Mouse (Mus musculus): ENCODE results near the gene Nkiras2. TPM values are rescaled to one million over a fixed set of nuclear protein-coding genes. Genes with fewer than 3 reads are reported as not detected.
A peak's percentile ranks its signal among the peaks of the same experiment; 100 is the strongest.
"Not testable (repeated sequence)": the region's sequence is repeated elsewhere in the genome, so short reads cannot be mapped to it uniquely, and the experiment has no call there.

Nkiras2 gene
- polyA plus RNA-seq, 1 experiment from 2014 or later = 125 TPM

- H3K27ac ChIP-seq (replicated peaks; ENCODE audit: low read depth, low read length) = no peak overlapping the region
- H3K4me1 ChIP-seq (ENCODE audit: control insufficient read depth, insufficient read depth, low read length) = peaks cover 10% of the 10 kb centered on the region
- H3K9me3 ChIP-seq (ENCODE audit: control insufficient read depth, low read length) = no peaks in the 10 kb centered on the region
- DNase-seq = no peak
- no peak overlapping the region for H3K9ac ChIP-seq (replicated peaks; ENCODE audit: low read length)
- ATAC-seq (ENCODE audit: low FRiP score, low TSS enrichment) = no peak
- H3K4me2 ChIP-seq (ENCODE audit: low read length) = no peak overlapping the region
- no peaks in the 10 kb centered on the region for H3K27me3 ChIP-seq (ENCODE audit: control insufficient read depth, insufficient read depth, low read length)
- peaks cover 44% of the 10 kb centered on the region for H3K36me3 ChIP-seq (ENCODE audit: control insufficient read depth, insufficient read depth, low read length)
- no peak overlapping the region for H3K4me3 ChIP-seq (replicated peaks; ENCODE audit: low read depth, low read length)
- 82% methylated on average over 8 of the region's 8 CpGs for WGBS
These were observed 41.0 kb upstream of the Nkiras2 start for GRCm38 (mm10) chr11:100577852-100578599.

- DNase-seq = no peak
- Histone ChIP-seq H3K4me3 (replicated peaks; ENCODE audit: low read depth, low read length) (no peak overlapping the region), H3K4me2 (ENCODE audit: low read length) (no peak overlapping the region), H3K9me3 (ENCODE audit: control insufficient read depth, low read length) (no peaks in the 10 kb centered on the region), H3K27me3 (ENCODE audit: control insufficient read depth, insufficient read depth, low read length) (no peaks in the 10 kb centered on the region), H3K27ac (replicated peaks; ENCODE audit: low read depth, low read length) (no peak overlapping the region), H3K4me1 (ENCODE audit: control insufficient read depth, insufficient read depth, low read length) (peaks cover 10% of the 10 kb centered on the region), H3K36me3 (ENCODE audit: control insufficient read depth, insufficient read depth, low read length) (peaks cover 57% of the 10 kb centered on the region), H3K9ac (replicated peaks; ENCODE audit: low read length) (no peak overlapping the region)
- WGBS = 94% methylated on average over 9 of the region's 9 CpGs
- ATAC-seq (ENCODE audit: low FRiP score, low TSS enrichment) = no peak
These were observed 39.8 kb upstream of the Nkiras2 start for GRCm38 (mm10) chr11:100579116-100579799.

- no peaks in the 10 kb centered on the region for H3K27me3 ChIP-seq (ENCODE audit: control insufficient read depth, insufficient read depth, low read length)
- no peak overlapping the region for H3K27ac ChIP-seq (replicated peaks; ENCODE audit: low read depth, low read length)
- H3K4me2 ChIP-seq (ENCODE audit: low read length) = no peak overlapping the region
- H3K4me3 ChIP-seq (replicated peaks; ENCODE audit: low read depth, low read length) = no peak overlapping the region
- WGBS = 90% methylated on average over 13 of the region's 13 CpGs
- no peak overlapping the region for H3K9ac ChIP-seq (replicated peaks; ENCODE audit: low read length)
- H3K4me1 ChIP-seq (ENCODE audit: control insufficient read depth, insufficient read depth, low read length) = peaks cover 7% of the 10 kb centered on the region
- no peak for ATAC-seq (ENCODE audit: low FRiP score, low TSS enrichment)
- no peaks in the 10 kb centered on the region for H3K9me3 ChIP-seq (ENCODE audit: control insufficient read depth, low read length)
- no peak for DNase-seq
- H3K36me3 ChIP-seq (ENCODE audit: control insufficient read depth, insufficient read depth, low read length) = peaks cover 67% of the 10 kb centered on the region
These were observed 38.8 kb upstream of the Nkiras2 start for GRCm38 (mm10) chr11:100580275-100580674.

- no peak overlapping the region for H3K9ac ChIP-seq (replicated peaks; ENCODE audit: low read length)
- no peak overlapping the region for H3K4me3 ChIP-seq (replicated peaks; ENCODE audit: low read depth, low read length)
- H3K36me3 ChIP-seq (ENCODE audit: control insufficient read depth, insufficient read depth, low read length) = peaks cover 82% of the 10 kb centered on the region
- H3K4me2 ChIP-seq (ENCODE audit: low read length) = no peak overlapping the region
- no peak for ATAC-seq (ENCODE audit: low FRiP score, low TSS enrichment)
- peak; percentile 44 for DNase-seq
- 63% methylated on average over 4 of the region's 4 CpGs for WGBS
- H3K4me1 ChIP-seq (ENCODE audit: control insufficient read depth, insufficient read depth, low read length) = no peaks in the 10 kb centered on the region
- no peaks in the 10 kb centered on the region for H3K27me3 ChIP-seq (ENCODE audit: control insufficient read depth, insufficient read depth, low read length)
- H3K9me3 ChIP-seq (ENCODE audit: control insufficient read depth, low read length) = no peaks in the 10 kb centered on the region
- H3K27ac ChIP-seq (replicated peaks; ENCODE audit: low read depth, low read length) = no peak overlapping the region
These were observed 37.3 kb upstream of the Nkiras2 start for GRCm38 (mm10) chr11:100581756-100582155.

GRCm38 (mm10) chr11:100582413-100582812, 36.6 kb upstream of the Nkiras2 start:
- H3K36me3 ChIP-seq (ENCODE audit: control insufficient read depth, insufficient read depth, low read length) = peaks cover 88% of the 10 kb centered on the region
- WGBS = 96% methylated on average over 1 of the region's 1 CpGs
- not testable (repeated sequence) for H3K9ac ChIP-seq (replicated peaks; ENCODE audit: low read length); H3K4me1 ChIP-seq (ENCODE audit: control insufficient read depth, insufficient read depth, low read length); H3K27me3 ChIP-seq (ENCODE audit: control insufficient read depth, insufficient read depth, low read length); H3K27ac ChIP-seq (replicated peaks; ENCODE audit: low read depth, low read length); H3K4me3 ChIP-seq (replicated peaks; ENCODE audit: low read depth, low read length); H3K9me3 ChIP-seq (ENCODE audit: control insufficient read depth, low read length); ATAC-seq (ENCODE audit: low FRiP score, low TSS enrichment); H3K4me2 ChIP-seq (ENCODE audit: low read length); DNase-seq

GRCm38 (mm10) chr11:100582836-100583235, 36.2 kb upstream of the Nkiras2 start:
- no peak for ATAC-seq (ENCODE audit: low FRiP score, low TSS enrichment)
- no peaks in the 10 kb centered on the region for H3K9me3 ChIP-seq (ENCODE audit: control insufficient read depth, low read length)
- WGBS = 98% methylated on average over 2 of the region's 2 CpGs

GRCm38 (mm10) chr11:100584561-100584961, 34.5 kb upstream of the Nkiras2 start:
- no peak overlapping the region for H3K27ac ChIP-seq (replicated peaks; ENCODE audit: low read depth, low read length)
- H3K4me1 ChIP-seq (ENCODE audit: control insufficient read depth, insufficient read depth, low read length) = no peaks in the 10 kb centered on the region
- H3K9ac ChIP-seq (replicated peaks; ENCODE audit: low read length) = no peak overlapping the region
- no peaks in the 10 kb centered on the region for H3K27me3 ChIP-seq (ENCODE audit: control insufficient read depth, insufficient read depth, low read length)
- H3K9me3 ChIP-seq (ENCODE audit: control insufficient read depth, low read length) = no peaks in the 10 kb centered on the region
- no peak overlapping the region for H3K4me2 ChIP-seq (ENCODE audit: low read length)
- ATAC-seq (ENCODE audit: low FRiP score, low TSS enrichment) (no peak), DNase-seq (no peak)
- no peak overlapping the region for H3K4me3 ChIP-seq (replicated peaks; ENCODE audit: low read depth, low read length)
- WGBS = 93% methylated on average over 7 of the region's 7 CpGs
- H3K36me3 ChIP-seq (ENCODE audit: control insufficient read depth, insufficient read depth, low read length) = peaks cover 98% of the 10 kb centered on the region

More at GRCm38 (mm10) chr11:100582836-100583235, 36.2 kb upstream of the Nkiras2 start:
- Histone ChIP-seq H3K4me2 (ENCODE audit: low read length) (no peak overlapping the region), H3K9ac (replicated peaks; ENCODE audit: low read length) (no peak overlapping the region), H3K4me1 (ENCODE audit: control insufficient read depth, insufficient read depth, low read length) (no peaks in the 10 kb centered on the region), H3K27me3 (ENCODE audit: control insufficient read depth, insufficient read depth, low read length) (no peaks in the 10 kb centered on the region), H3K4me3 (replicated peaks; ENCODE audit: low read depth, low read length) (no peak overlapping the region), H3K36me3 (ENCODE audit: control insufficient read depth, insufficient read depth, low read length) (peaks cover 93% of the 10 kb centered on the region), H3K27ac (replicated peaks; ENCODE audit: low read depth, low read length) (no peak overlapping the region)
- no peak for DNase-seq

GRCm38 (mm10) chr11:100585148-100585547, 33.9 kb upstream of the Nkiras2 start:
- Histone ChIP-seq H3K4me2 (ENCODE audit: low read length) (no peak overlapping the region), H3K4me3 (replicated peaks; ENCODE audit: low read depth, low read length) (no peak overlapping the region), H3K36me3 (ENCODE audit: control insufficient read depth, insufficient read depth, low read length) (peaks cover 100% of the 10 kb centered on the region), H3K27ac (replicated peaks; ENCODE audit: low read depth, low read length) (no peak overlapping the region), H3K27me3 (ENCODE audit: control insufficient read depth, insufficient read depth, low read length) (no peaks in the 10 kb centered on the region), H3K9ac (replicated peaks; ENCODE audit: low read length) (no peak overlapping the region), H3K9me3 (ENCODE audit: control insufficient read depth, low read length) (no peaks in the 10 kb centered on the region), H3K4me1 (ENCODE audit: control insufficient read depth, insufficient read depth, low read length) (no peaks in the 10 kb centered on the region)
- ATAC-seq (ENCODE audit: low FRiP score, low TSS enrichment) = no peak
- DNase-seq = no peak
- WGBS = 95% methylated on average over 3 of the region's 3 CpGs

- ATAC-seq (ENCODE audit: low FRiP score, low TSS enrichment) (no peak), DNase-seq (no peak)
- H3K4me2 ChIP-seq (ENCODE audit: low read length) = no peak overlapping the region
- no peaks in the 10 kb centered on the region for H3K27me3 ChIP-seq (ENCODE audit: control insufficient read depth, insufficient read depth, low read length)
- no peak overlapping the region for H3K9ac ChIP-seq (replicated peaks; ENCODE audit: low read length)
- WGBS = 98% methylated on average over 2 of the region's 2 CpGs
- H3K4me3 ChIP-seq (replicated peaks; ENCODE audit: low read depth, low read length) = no peak overlapping the region
- H3K9me3 ChIP-seq (ENCODE audit: control insufficient read depth, low read length) = no peaks in the 10 kb centered on the region
- no peaks in the 10 kb centered on the region for H3K4me1 ChIP-seq (ENCODE audit: control insufficient read depth, insufficient read depth, low read length)
- H3K27ac ChIP-seq (replicated peaks; ENCODE audit: low read depth, low read length) = no peak overlapping the region
- peaks cover 100% of the 10 kb centered on the region for H3K36me3 ChIP-seq (ENCODE audit: control insufficient read depth, insufficient read depth, low read length)
These were observed 30.6 kb upstream of the Nkiras2 start for GRCm38 (mm10) chr11:100588462-100588861.
